Comparison of ENCODE assay signal across 10 mouse cellular contexts in the genomic region with DNA sequence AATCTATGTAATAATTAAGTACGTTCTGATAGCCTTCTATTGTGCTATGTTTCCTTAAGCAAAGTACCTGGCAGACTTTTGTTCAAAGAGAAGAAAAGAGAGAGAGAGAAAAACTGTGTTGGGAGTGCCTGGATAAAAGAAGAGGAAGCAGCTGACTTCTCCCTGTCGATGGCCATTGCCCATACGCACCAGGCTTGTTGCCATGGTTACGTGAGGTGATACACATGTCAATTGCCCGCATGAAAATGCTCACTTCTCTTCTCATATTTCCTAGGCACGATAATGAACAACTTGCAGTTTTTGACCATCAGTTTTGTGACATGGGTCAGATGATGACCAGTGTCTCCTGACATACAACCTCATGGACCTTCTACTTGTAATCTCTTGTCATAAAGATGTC.
"Had no signal": no experiment of that assay in that cellular context is flagged by ENCODE, and none has a peak within 500 bp of the region (broad histone marks: within the 10 kb centered on the region; RNA-seq: fewer than 3 reads in every experiment).

No protein-coding gene starts in this region.

- DNase-seq: kidney, adult 2 months; kidney, postnatal 25 days; liver, embryonic 13.5 days; lung, adult 2 months; lung, postnatal 14 days; lung, postnatal 4 days; retina, postnatal 1 day; right cerebral cortex, postnatal 25 days; spleen, adult 18-20 months; thymus, postnatal 36 days had no signal
